Mouse (Mus musculus): Measurements from ENCODE around the gene A130010J15Rik. TPM values are rescaled to one million over a fixed set of nuclear protein-coding genes. Genes with fewer than 3 reads are reported as not detected.
A peak's percentile ranks its signal among the peaks of the same experiment; 100 is the strongest.

A130010J15Rik gene
- polyA plus RNA-seq, 1 experiment from 2014 or later, result 17.8 TPM

- Histone ChIP-seq H3K4me1 (ENCODE audit: control insufficient read depth, insufficient read depth, low read length) (peaks cover 10% of the 10 kb centered on the region; the same call in 1 of the 2 replicates), H3K4me2 (ENCODE audit: low read depth, severe bottlenecking) (peak overlapping the region; percentile 53), H3K4me3 (ENCODE audit: low read depth, low read length) (peak overlapping the region; percentile 75), H3K27me3 (ENCODE audit: control insufficient read depth, insufficient read depth, low read length) (no peaks in the 10 kb centered on the region), H3K27ac (replicated peaks; ENCODE audit: low read depth, low read length) (no peak overlapping the region; the same call in 1 of the 2 replicates), H3K9me3 (ENCODE audit: control insufficient read depth, low read length) (no peaks in the 10 kb centered on the region), H3K36me3 (ENCODE audit: control insufficient read depth, insufficient read depth, low read length) (no peaks in the 10 kb centered on the region), H3K9ac (ENCODE audit: low read length) (no peak overlapping the region)
- DNase-seq (ENCODE audit: low spot score) (no peak), ATAC-seq (ENCODE audit: insufficient number of reproducible peaks, low FRiP score, low TSS enrichment, low read depth) (no peak)
- 90% methylated on average over 13 of the region's 13 CpGs for WGBS
Measured at GRCm38 (mm10) chr1:193174143-193174733, 6.4 kb downstream of the A130010J15Rik start.

DNA sequence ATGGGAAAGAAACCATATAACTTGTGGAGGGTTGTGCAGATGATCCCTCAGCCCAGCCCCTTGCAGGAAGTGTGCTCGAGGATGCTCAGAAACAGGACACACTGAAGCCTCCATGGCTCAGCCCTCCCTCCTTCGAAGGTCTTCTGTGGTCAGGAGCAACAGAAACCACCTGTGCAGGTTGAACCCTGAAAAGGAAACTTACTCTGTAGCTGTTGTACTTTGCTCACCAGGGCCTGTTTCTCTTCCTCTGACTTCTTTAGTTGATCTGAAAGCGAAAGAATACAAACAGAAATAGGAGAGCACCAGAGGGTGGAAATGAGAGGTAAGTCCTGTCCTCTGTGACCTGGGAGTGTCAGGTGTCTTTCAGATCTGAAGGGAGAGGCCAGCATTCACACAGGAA, 13.3 kb downstream of the A130010J15Rik start:
- WGBS, result 84% methylated on average over 3 of the region's 3 CpGs
- no peak for ATAC-seq (ENCODE audit: insufficient number of reproducible peaks, low FRiP score, low TSS enrichment, low read depth)

DNA sequence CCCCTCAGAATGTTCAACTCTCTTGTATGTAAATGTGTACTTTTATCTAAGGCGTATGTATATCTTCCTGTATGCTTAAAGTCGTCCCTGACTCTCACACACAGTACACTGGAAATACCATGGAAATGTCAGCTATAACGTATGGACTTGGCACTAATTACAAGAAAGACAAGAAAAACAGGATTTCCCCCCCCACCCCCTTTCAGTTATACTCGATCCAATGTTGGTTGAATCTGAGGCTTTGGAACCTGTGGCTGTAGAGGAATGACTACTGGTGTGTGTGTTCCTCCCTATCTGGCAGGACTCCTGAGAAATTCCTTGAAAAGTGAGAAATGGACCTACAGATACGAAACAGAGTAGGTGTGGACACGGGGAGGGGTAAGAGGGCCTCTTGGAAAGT, 20.4 kb downstream of the A130010J15Rik start:
- Histone ChIP-seq H3K27ac (replicated peaks; ENCODE audit: low read depth, low read length) (no peak overlapping the region), H3K4me3 (ENCODE audit: low read depth, low read length) (no peak overlapping the region), H3K9ac (ENCODE audit: low read length) (no peak overlapping the region), H3K9me3 (ENCODE audit: control insufficient read depth, low read length) (no peaks in the 10 kb centered on the region), H3K4me2 (ENCODE audit: low read depth, severe bottlenecking) (no peak overlapping the region), H3K4me1 (ENCODE audit: control insufficient read depth, insufficient read depth, low read length) (peaks cover 17% of the 10 kb centered on the region), H3K36me3 (ENCODE audit: control insufficient read depth, insufficient read depth, low read length) (no peaks in the 10 kb centered on the region), H3K27me3 (ENCODE audit: control insufficient read depth, insufficient read depth, low read length) (no peaks in the 10 kb centered on the region)
- 78% methylated on average over 6 of the region's 6 CpGs for WGBS
- no peak for ATAC-seq (ENCODE audit: insufficient number of reproducible peaks, low FRiP score, low TSS enrichment, low read depth)
- no peak for DNase-seq (ENCODE audit: low spot score)

More for the DNA sequence above, 13.3 kb downstream of the A130010J15Rik start:
- H3K36me3 ChIP-seq (ENCODE audit: control insufficient read depth, insufficient read depth, low read length), result no peaks in the 10 kb centered on the region
- H3K9me3 ChIP-seq (ENCODE audit: control insufficient read depth, low read length), result no peaks in the 10 kb centered on the region
- H3K27me3 ChIP-seq (ENCODE audit: control insufficient read depth, insufficient read depth, low read length), result no peaks in the 10 kb centered on the region
- H3K4me2 ChIP-seq (ENCODE audit: low read depth, severe bottlenecking), result no peak overlapping the region
- H3K27ac ChIP-seq (replicated peaks; ENCODE audit: low read depth, low read length), result no peak overlapping the region
- no peak for DNase-seq (ENCODE audit: low spot score)
- H3K9ac ChIP-seq (ENCODE audit: low read length), result no peak overlapping the region
- H3K4me1 ChIP-seq (ENCODE audit: control insufficient read depth, insufficient read depth, low read length), result no peaks in the 10 kb centered on the region
- H3K4me3 ChIP-seq (ENCODE audit: low read depth, low read length), result no peak overlapping the region

DNA sequence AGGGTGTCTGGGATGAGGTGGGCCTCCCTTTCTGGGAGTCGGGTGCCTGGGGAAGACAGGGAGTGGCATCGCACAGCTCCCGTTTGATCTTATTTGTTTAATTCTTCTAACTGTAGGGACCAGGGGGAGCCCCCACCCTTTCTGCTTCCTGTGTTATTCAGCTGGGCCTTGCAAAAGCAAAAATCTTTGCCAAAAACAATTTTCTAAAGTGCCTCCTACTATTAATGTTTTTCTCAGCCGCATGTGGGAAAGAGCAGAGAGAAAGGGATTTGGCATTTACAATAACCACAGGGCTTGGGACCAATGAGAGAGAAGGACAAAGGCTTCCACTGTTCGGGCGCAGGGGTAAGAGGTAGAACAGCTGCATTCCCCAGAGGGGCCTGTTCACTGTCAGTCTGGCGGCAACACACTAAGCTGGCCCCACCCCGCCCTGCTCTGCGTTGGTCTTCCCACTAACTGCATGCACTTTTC, 21.3 kb downstream of the A130010J15Rik start:
- WGBS, result 28% methylated on average over 9 of the region's 9 CpGs

DNA sequence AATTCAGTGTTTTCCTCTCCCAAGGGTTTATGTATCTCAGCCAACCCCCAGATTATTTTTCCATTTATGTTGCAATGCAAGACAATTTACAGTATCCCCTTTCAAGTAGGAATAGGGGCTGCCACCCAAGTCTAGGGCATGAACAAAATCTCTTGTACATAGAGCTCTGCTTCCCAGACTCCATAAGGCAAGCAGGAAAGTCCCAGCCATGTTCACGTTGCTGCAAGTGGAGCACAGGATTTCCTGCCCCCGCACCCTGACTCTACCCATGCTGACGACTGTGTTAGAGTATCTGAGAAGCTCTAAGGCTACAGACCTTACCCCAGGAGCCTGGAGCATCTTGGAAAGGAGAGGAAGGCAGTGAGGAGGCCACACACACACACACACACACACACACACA, 21.9 kb downstream of the A130010J15Rik start:
- no peak overlapping the region for H3K4me2 ChIP-seq (ENCODE audit: low read depth, severe bottlenecking)
- WGBS, result 46% methylated on average over 3 of the region's 3 CpGs

More for the DNA sequence above, 21.3 kb downstream of the A130010J15Rik start:
- H3K27ac ChIP-seq (replicated peaks; ENCODE audit: low read depth, low read length), result peak overlapping the region; percentile 51; the same call in 1 of the 2 replicates
- DNase-seq (ENCODE audit: low spot score) (peak; percentile 70), ATAC-seq (ENCODE audit: insufficient number of reproducible peaks, low FRiP score, low TSS enrichment, low read depth) (peak; percentile 91)
- peaks cover 17% of the 10 kb centered on the region for H3K4me1 ChIP-seq (ENCODE audit: control insufficient read depth, insufficient read depth, low read length)
- H3K4me3 ChIP-seq (ENCODE audit: low read depth, low read length), result no peak overlapping the region
- no peak overlapping the region for H3K4me2 ChIP-seq (ENCODE audit: low read depth, severe bottlenecking)
- no peaks in the 10 kb centered on the region for H3K9me3 ChIP-seq (ENCODE audit: control insufficient read depth, low read length)
- H3K9ac ChIP-seq (ENCODE audit: low read length), result 0 out of 2 replicates have a peak overlapping the region, but pooled peaks have one; percentile 27
- no peaks in the 10 kb centered on the region for H3K27me3 ChIP-seq (ENCODE audit: control insufficient read depth, insufficient read depth, low read length)
- no peaks in the 10 kb centered on the region for H3K36me3 ChIP-seq (ENCODE audit: control insufficient read depth, insufficient read depth, low read length)

GRCm38 (mm10) chr1:193191675-193192283, 23.9 kb downstream of the A130010J15Rik start:
- peaks cover 17% of the 10 kb centered on the region for H3K4me1 ChIP-seq (ENCODE audit: control insufficient read depth, insufficient read depth, low read length)
- 88% methylated on average over 7 of the region's 7 CpGs for WGBS
- H3K36me3 ChIP-seq (ENCODE audit: control insufficient read depth, insufficient read depth, low read length), result no peaks in the 10 kb centered on the region
- DNase-seq (ENCODE audit: low spot score), result no peak
- H3K27me3 ChIP-seq (ENCODE audit: control insufficient read depth, insufficient read depth, low read length), result no peaks in the 10 kb centered on the region
- no peak overlapping the region for H3K4me3 ChIP-seq (ENCODE audit: low read depth, low read length)
- H3K9me3 ChIP-seq (ENCODE audit: control insufficient read depth, low read length), result no peaks in the 10 kb centered on the region
- no peak for ATAC-seq (ENCODE audit: insufficient number of reproducible peaks, low FRiP score, low TSS enrichment, low read depth)
- no peak overlapping the region for H3K4me2 ChIP-seq (ENCODE audit: low read depth, severe bottlenecking)
- H3K9ac ChIP-seq (ENCODE audit: low read length), result no peak overlapping the region
- no peak overlapping the region for H3K27ac ChIP-seq (replicated peaks; ENCODE audit: low read depth, low read length)

More for the DNA sequence above, 21.9 kb downstream of the A130010J15Rik start:
- Histone ChIP-seq H3K27me3 (ENCODE audit: control insufficient read depth, insufficient read depth, low read length) (no peaks in the 10 kb centered on the region), H3K27ac (replicated peaks; ENCODE audit: low read depth, low read length) (peak overlapping the region; percentile 51; the same call in 1 of the 2 replicates), H3K4me1 (ENCODE audit: control insufficient read depth, insufficient read depth, low read length) (peaks cover 17% of the 10 kb centered on the region), H3K4me3 (ENCODE audit: low read depth, low read length) (no peak overlapping the region), H3K36me3 (ENCODE audit: control insufficient read depth, insufficient read depth, low read length) (no peaks in the 10 kb centered on the region), H3K9ac (ENCODE audit: low read length) (0 out of 2 replicates have a peak overlapping the region, but pooled peaks have one; percentile 27), H3K9me3 (ENCODE audit: control insufficient read depth, low read length) (no peaks in the 10 kb centered on the region)
- ATAC-seq (ENCODE audit: insufficient number of reproducible peaks, low FRiP score, low TSS enrichment, low read depth) (no peak), DNase-seq (ENCODE audit: low spot score) (no peak)

GRCm38 (mm10) chr1:193194416-193195140, 26.7 kb downstream of the A130010J15Rik start:
- no peak overlapping the region for H3K4me3 ChIP-seq (ENCODE audit: low read depth, low read length)
- WGBS, result 82% methylated on average over 3 of the region's 3 CpGs
- no peak for DNase-seq (ENCODE audit: low spot score)
- no peak overlapping the region for H3K9ac ChIP-seq (ENCODE audit: low read length)
- H3K27me3 ChIP-seq (ENCODE audit: control insufficient read depth, insufficient read depth, low read length), result no peaks in the 10 kb centered on the region
- H3K9me3 ChIP-seq (ENCODE audit: control insufficient read depth, low read length), result no peaks in the 10 kb centered on the region
- no peak for ATAC-seq (ENCODE audit: insufficient number of reproducible peaks, low FRiP score, low TSS enrichment, low read depth)
- no peak overlapping the region for H3K27ac ChIP-seq (replicated peaks; ENCODE audit: low read depth, low read length)
- H3K4me1 ChIP-seq (ENCODE audit: control insufficient read depth, insufficient read depth, low read length), result peaks cover 9% of the 10 kb centered on the region
- no peaks in the 10 kb centered on the region for H3K36me3 ChIP-seq (ENCODE audit: control insufficient read depth, insufficient read depth, low read length)
- H3K4me2 ChIP-seq (ENCODE audit: low read depth, severe bottlenecking), result no peak overlapping the region

- H3K4me1 ChIP-seq (ENCODE audit: control insufficient read depth, insufficient read depth, low read length), result peaks cover 3% of the 10 kb centered on the region; the same call in 1 of the 2 replicates
- no peaks in the 10 kb centered on the region for H3K9me3 ChIP-seq (ENCODE audit: control insufficient read depth, low read length)
- no peak for DNase-seq (ENCODE audit: low spot score)
- no peaks in the 10 kb centered on the region for H3K27me3 ChIP-seq (ENCODE audit: control insufficient read depth, insufficient read depth, low read length)
- no peaks in the 10 kb centered on the region for H3K36me3 ChIP-seq (ENCODE audit: control insufficient read depth, insufficient read depth, low read length)
- 68% methylated on average over 3 of the region's 3 CpGs for WGBS
- no peak overlapping the region for H3K27ac ChIP-seq (replicated peaks; ENCODE audit: low read depth, low read length)
- H3K9ac ChIP-seq (ENCODE audit: low read length), result no peak overlapping the region
- no peak for ATAC-seq (ENCODE audit: insufficient number of reproducible peaks, low FRiP score, low TSS enrichment, low read depth)
- no peak overlapping the region for H3K4me2 ChIP-seq (ENCODE audit: low read depth, severe bottlenecking)
- H3K4me3 ChIP-seq (ENCODE audit: low read depth, low read length), result no peak overlapping the region
Measured at GRCm38 (mm10) chr1:193195169-193195810, 27.4 kb downstream of the A130010J15Rik start.
